Mouse (Mus musculus): Measurements from ENCODE around the gene Lrrc8e. TPM values are rescaled to one million over a fixed set of nuclear protein-coding genes. Genes with fewer than 3 reads are reported as not detected.
A peak's percentile ranks its signal among the peaks of the same experiment; 100 is the strongest.

Lrrc8e gene
- total and polyA plus RNA-seq, 3 experiments, result 0.25 TPM; not detected in 2

DNA sequence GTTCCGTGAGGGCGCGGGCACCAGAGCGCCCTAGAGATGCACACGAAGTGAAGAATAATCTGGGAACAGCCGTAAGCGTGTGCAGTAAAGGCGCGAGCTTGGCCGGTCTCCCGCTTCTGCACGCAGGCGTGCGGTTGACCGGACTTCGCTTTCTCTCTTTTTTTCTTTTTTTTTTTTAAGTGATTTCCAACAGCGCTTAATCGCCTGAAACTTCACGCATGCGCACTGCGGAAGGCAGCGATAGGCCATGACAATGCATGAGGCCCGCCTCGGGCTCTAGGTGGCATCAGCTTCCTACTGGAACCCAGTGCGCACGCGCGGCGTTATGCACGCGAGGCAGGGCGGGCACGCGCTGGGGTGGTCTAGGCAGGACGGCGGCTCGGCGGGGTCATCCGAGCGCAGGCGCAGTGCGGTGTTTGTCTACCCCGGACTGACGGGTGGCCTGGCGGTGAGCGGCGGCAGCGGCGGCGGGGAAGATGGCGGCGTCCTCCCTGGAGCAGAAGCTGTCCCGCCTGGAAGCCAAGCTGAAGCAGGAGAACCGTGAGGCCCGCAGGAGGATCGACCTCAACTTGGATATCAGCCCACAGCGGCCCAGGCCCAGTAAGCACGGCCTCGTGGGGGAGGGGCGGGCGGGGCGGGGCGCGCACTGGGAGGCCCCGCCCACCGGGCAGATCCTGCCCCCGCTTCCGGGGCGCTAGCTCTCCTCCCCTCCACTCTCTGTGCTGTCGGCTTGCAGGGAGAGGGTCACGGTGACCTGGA is 12.0 kb downstream of the Lrrc8e start, which contains the start of the genes Map2k7 and Gm49320:
Gene Map2k7, plus strand, starts transcription at position 307 of the 759 bp plus-strand sequence.
Gene Gm49320, plus strand, starts transcription at position 432 of the 759 bp plus-strand sequence.
- Histone ChIP-seq H3K4me1 (ENCODE audit: control insufficient read depth in 1 of 2, insufficient read depth in 2 of 2) (peaks cover 7 to 28% of the 10 kb centered on the region in 2 experiments; a peak in 3 of 4 replicates), H3K4me3 (replicated peaks in 1 of 3; ENCODE audit: low read depth in 2 of 3, low read length in 2 of 3, poor library complexity in 1 of 3) (peak within 1 kb of the TSS; percentile 77 to 95 (median 78)), H3K36me3 (replicated peaks in 1 of 2; ENCODE audit: control insufficient read depth in 1 of 2, insufficient read depth in 1 of 2, low read length in 1 of 2) (peaks cover 20 to 40% of the 10 kb centered on the region in 2 experiments), H3K27me3 (replicated peaks) (peaks cover 13% of the 10 kb centered on the region), H3K79me2 (replicated peaks; ENCODE audit: control insufficient read depth, extremely low read depth, insufficient read depth, poor library complexity, severe bottlenecking) (peaks cover 23% of the 10 kb centered on the region), H3K9me3 (replicated peaks; ENCODE audit: low read length) (no peaks in the 10 kb centered on the region), H3K27ac (ENCODE audit: insufficient read depth, low read depth) (peak within 1 kb of the TSS; percentile 89), H3K9ac (ENCODE audit: insufficient read depth, low read depth) (peak within 1 kb of the TSS; percentile 84), H3K4me2 (ENCODE audit: insufficient read depth, low read depth, poor library complexity, severe bottlenecking) (peak within 1 kb of the TSS; percentile 57)
- TF ChIP-seq KAT2A (IDR thresholded peaks at IDR 0.05; ENCODE audit: insufficient replicate concordance, low read length) (peak; percentile 71; the same call in 1 of the 2 replicates), CTCF (conservative IDR thresholded peaks at IDR 0.05 in 1 of 2, IDR thresholded peaks at IDR 0.05 in 1 of 2; ENCODE audit: low read depth in 2 of 2, low read length in 2 of 2) (peak in 1 of 2 experiments; percentile 58; a peak in 2 of 4 replicates), E2F4 (IDR thresholded peaks at IDR 0.05; ENCODE audit: insufficient replicate concordance, low read depth, low read length) (no peak), USF1 (IDR thresholded peaks at IDR 0.05; ENCODE audit: low read depth, low read length) (peak; percentile 14; the same call in 1 of the 2 replicates), MYC (IDR thresholded peaks at IDR 0.05; ENCODE audit: low read depth, low read length) (peak; percentile 90), NRF1 (IDR thresholded peaks at IDR 0.05; ENCODE audit: low read depth, low read length) (peak; percentile 98), ZNF384 (IDR thresholded peaks at IDR 0.05; ENCODE audit: low read depth, low read length) (peak; percentile 96), NELFE (IDR thresholded peaks at IDR 0.05; ENCODE audit: low read depth, low read length) (peak; percentile 77), TBP (conservative IDR thresholded peaks at IDR 0.05; ENCODE audit: low read depth, low read length) (peak; percentile 66), ELF1 (IDR thresholded peaks at IDR 0.05; ENCODE audit: low read depth, low read length) (peak; percentile 62), UBTF (IDR thresholded peaks at IDR 0.05; ENCODE audit: low read depth, low read length) (no peak), IRF4 (IDR thresholded peaks at IDR 0.05; ENCODE audit: low read depth, low read length) (peak; percentile 16; the same call in 1 of the 2 replicates), SIN3A (IDR thresholded peaks at IDR 0.05; ENCODE audit: low read length) (peak; percentile 28; the same call in 1 of the 2 replicates), MAFK (IDR thresholded peaks at IDR 0.05; ENCODE audit: insufficient replicate concordance, low read length) (no peak), CHD2 (IDR thresholded peaks at IDR 0.05; ENCODE audit: low read length) (peak; percentile 70), ZMIZ1 (IDR thresholded peaks at IDR 0.05; ENCODE audit: low read depth, low read length) (no peak; the same call in none of the 2 replicates), ZKSCAN1 (IDR thresholded peaks at IDR 0.05; ENCODE audit: borderline replicate concordance, low read depth, low read length) (no peak), TCF12 (IDR thresholded peaks at IDR 0.05; ENCODE audit: low read depth, low read length) (peak; percentile 51; the same call in 1 of the 2 replicates), POLR2A (IDR thresholded peaks at IDR 0.05; ENCODE audit: low read depth, low read length) (peak; percentile 70), MXI1 (IDR thresholded peaks at IDR 0.05; ENCODE audit: low read depth, low read length) (peak; percentile 63; the same call in 1 of the 2 replicates), BHLHE40 (IDR thresholded peaks at IDR 0.05; ENCODE audit: low read depth, low read length) (peak; percentile 98), MEF2A (IDR thresholded peaks at IDR 0.05; ENCODE audit: borderline replicate concordance, low read depth, low read length) (peak; percentile 52), HCFC1 (IDR thresholded peaks at IDR 0.05; ENCODE audit: low read depth, low read length) (peak; percentile 82), MAX (IDR thresholded peaks at IDR 0.05; ENCODE audit: low read length) (peak; percentile 83), RAD21 (IDR thresholded peaks at IDR 0.05; ENCODE audit: low read depth, low read length) (no peak), JUN (IDR thresholded peaks at IDR 0.05; ENCODE audit: insufficient read depth, low read depth, low read length) (no peak), USF2 (conservative IDR thresholded peaks at IDR 0.05; ENCODE audit: low read depth, low read length) (no peak)
- dilution Hi-C loops (cut with MboI; ENCODE audit: extremely low pct_ligation_motif_present, extremely low pct_unique_long_range_greater_than_20kb, low sequenced_read_pairs), result no loop called here
- DNase-seq (ENCODE audit: extremely low read depth), result peak; percentile 99
- in situ Hi-C loops (cut with MboI; ENCODE audit: low pct_ligation_motif_present, low pct_unique_long_range_greater_than_20kb, low sequenced_read_pairs), result no loop called here

All from CH12.LX (cell line).